Comparison of ENCODE assay signal across 7 mouse cellular contexts in the genomic region with DNA sequence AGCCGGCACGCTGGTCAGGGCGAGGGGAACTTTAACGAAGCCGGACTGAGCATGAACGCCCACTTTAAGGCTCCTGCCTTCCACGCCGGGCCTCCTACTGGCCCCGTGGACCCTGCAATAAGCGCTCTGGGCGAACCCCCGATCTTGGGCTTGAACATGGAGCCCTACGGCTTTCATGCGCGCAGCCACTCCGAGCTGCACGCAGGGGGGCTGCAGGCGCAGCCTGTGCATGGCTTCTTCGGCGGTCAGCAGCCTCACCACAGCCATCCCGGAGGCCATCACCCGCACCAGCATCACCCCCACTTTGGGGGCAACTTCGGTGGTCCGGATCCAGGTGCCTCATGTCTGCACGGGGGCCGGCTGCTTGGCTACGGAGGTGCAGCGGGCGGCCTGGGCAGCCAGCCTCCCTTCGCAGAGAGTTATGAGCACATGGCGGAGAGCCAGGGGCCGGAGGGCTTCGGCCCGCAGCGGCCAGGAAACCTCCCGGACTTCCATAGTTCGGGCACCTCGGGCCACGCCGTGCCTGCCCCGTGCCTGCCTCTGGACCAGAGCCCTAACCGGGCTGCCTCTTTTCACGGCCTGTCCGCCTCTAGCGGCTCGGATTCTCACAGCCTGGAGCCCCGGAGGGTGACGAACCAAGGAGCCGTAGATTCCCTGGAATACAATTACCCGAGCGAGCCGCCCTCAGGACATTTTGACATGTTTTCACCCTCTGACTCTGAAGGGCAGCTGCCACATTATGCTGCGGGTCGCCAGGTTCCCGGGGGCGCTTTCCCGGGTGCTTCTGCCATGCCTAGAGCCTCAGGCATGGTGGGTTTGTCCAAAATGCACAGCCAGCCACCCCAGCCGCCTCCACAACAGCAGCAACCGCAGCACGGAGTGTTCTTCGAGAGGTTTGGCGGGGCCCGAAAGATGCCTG. TPM values are rescaled to one million over a fixed set of nuclear protein-coding genes. Genes with fewer than 3 reads are reported as not detected.
DNase-seq lines count a peak whose midpoint lies in the region; ATAC-seq lines count a peak whose summit lies in the region.

No protein-coding gene starts in this region.

- peak overlapping the region; percentile 99 for H3K4me3 ChIP-seq in forebrain, embryonic 14.5 days (ENCODE audit: low read depth, low read length)
- H3K4me3 ChIP-seq in intestine, embryonic 15.5 days (replicated peaks) = peak overlapping the region; percentile 78
- H3K4me3 ChIP-seq in midbrain, embryonic 11.5 days (ENCODE audit: low read depth, low read length) = peak overlapping the region; percentile 100

- peaks cover 50% of the 10 kb centered on the region for H3K36me3 ChIP-seq in forebrain, embryonic 14.5 days (ENCODE audit: control insufficient read depth, insufficient read depth, low read length)
- H3K36me3 ChIP-seq in intestine, embryonic 15.5 days = no peaks in the 10 kb centered on the region
- peaks cover 19% of the 10 kb centered on the region for H3K36me3 ChIP-seq in midbrain, embryonic 11.5 days (ENCODE audit: control insufficient read depth, insufficient read depth, low read length)

- H3K4me1 ChIP-seq in forebrain, embryonic 14.5 days (ENCODE audit: control insufficient read depth, insufficient read depth, low read length) = peaks cover 19% of the 10 kb centered on the region
- peaks cover 57% of the 10 kb centered on the region for H3K4me1 ChIP-seq in intestine, embryonic 15.5 days (replicated peaks)
- H3K4me1 ChIP-seq in midbrain, embryonic 11.5 days (ENCODE audit: control insufficient read depth, insufficient read depth, low read length) = peaks cover 36% of the 10 kb centered on the region

- H3K27me3 ChIP-seq in forebrain, embryonic 14.5 days (replicated peaks; ENCODE audit: control insufficient read depth, insufficient read depth, low read length) = no peaks in the 10 kb centered on the region
- H3K27me3 ChIP-seq in intestine, embryonic 15.5 days (replicated peaks) = peaks cover 38% of the 10 kb centered on the region
- no peaks in the 10 kb centered on the region for H3K27me3 ChIP-seq in midbrain, embryonic 11.5 days (ENCODE audit: control insufficient read depth, insufficient read depth, low read length)

- H3K9ac ChIP-seq in forebrain, embryonic 14.5 days (ENCODE audit: low read length) = peak overlapping the region; percentile 100
- H3K9ac ChIP-seq in intestine, embryonic 15.5 days = peak overlapping the region; percentile 82
- peak overlapping the region; percentile 100 for H3K9ac ChIP-seq in midbrain, embryonic 11.5 days (ENCODE audit: low read length)

- H3K27ac ChIP-seq in forebrain, embryonic 14.5 days (ENCODE audit: low read depth, low read length) = peak overlapping the region; percentile 99
- peak overlapping the region; percentile 17; the same call in 1 of the 2 replicates for H3K27ac ChIP-seq in intestine, embryonic 15.5 days
- H3K27ac ChIP-seq in midbrain, embryonic 11.5 days (ENCODE audit: low read depth, low read length) = peak overlapping the region; percentile 99

- ATAC-seq in forebrain, embryonic 14.5 days = no peak
- ATAC-seq in intestine, embryonic 15.5 days = no peak
- ATAC-seq in midbrain, embryonic 11.5 days (ENCODE audit: low FRiP score) = no peak

- under 1% methylated on average over 62 of the region's 63 CpGs for WGBS in forebrain, embryonic 14.5 days
- WGBS in intestine, embryonic 15.5 days = 5% methylated on average over 63 of the region's 63 CpGs
- WGBS in midbrain, embryonic 11.5 days = under 1% methylated on average over 58 of the region's 63 CpGs

- H3K4me2 ChIP-seq in forebrain, embryonic 14.5 days (ENCODE audit: low read length) = peak overlapping the region; percentile 96
- peak overlapping the region; percentile 94 for H3K4me2 ChIP-seq in intestine, embryonic 15.5 days (replicated peaks)
- H3K4me2 ChIP-seq in midbrain, embryonic 11.5 days = peak overlapping the region; percentile 84

- DNase-seq in urinary bladder, postnatal 14 days (ENCODE audit: low spot score) = peak; percentile 29
- DNase-seq in urinary bladder, postnatal 10 days (ENCODE audit: low spot score) = no peak
- DNase-seq in forebrain, embryonic 14.5 days (ENCODE audit: low spot score) = no peak
- peak; percentile 96 for DNase-seq in midbrain, embryonic 11.5 days (ENCODE audit: low spot score, missing footprints)
- DNase-seq in adrenal gland, postnatal 4 days (ENCODE audit: low spot score in 2 of 2) = no peak
- no peak for DNase-seq in adrenal gland, adult 18-20 months (ENCODE audit: low spot score in 2 of 2)

- no peaks in the 10 kb centered on the region for H3K9me3 ChIP-seq in forebrain, embryonic 14.5 days (replicated peaks; ENCODE audit: control insufficient read depth, low read length)
- no peaks in the 10 kb centered on the region for H3K9me3 ChIP-seq in intestine, embryonic 15.5 days
- no peaks in the 10 kb centered on the region for H3K9me3 ChIP-seq in midbrain, embryonic 11.5 days (ENCODE audit: control insufficient read depth, low read length)

RNA-seq across cellular contexts. Expression of a gene that starts 1.3 kb away (rescaled TPM):
- polyA plus RNA-seq in forebrain, embryonic 14.5 days (2014; fragmentation: Nextera tagmentation; extraction: Ambion mirVana) = 57.2 and 71.2 TPM in 2 replicates
- 8.0 and 8.7 TPM in 2 replicates for polyA plus RNA-seq in intestine, embryonic 15.5 days (2015; fragmentation: Nextera tagmentation; extraction: Ambion mirVana)
- 42.0 and 46.2 TPM in 2 replicates for polyA plus RNA-seq in midbrain, embryonic 11.5 days (2014; fragmentation: Nextera tagmentation; extraction: Ambion mirVana)
- 10 to 100 TPM in 1 of 2 experiments, 1 to 10 TPM in 1; 9.9 to 10.7 TPM for total RNA-seq in adrenal gland, postnatal 4 days (2021)
- total RNA-seq in adrenal gland, adult 18-20 months (2021) = 1 to 10 TPM; 3.9 to 4.9 TPM

Comparison
In these comparisons a context has a peak if more than half of its experiments do, and no peak if none do; other contexts are left out.
1. DNase-seq: peak in urinary bladder, postnatal 14 days (single experiment) and midbrain, embryonic 11.5 days (single experiment); none in urinary bladder, postnatal 10 days (single experiment), forebrain, embryonic 14.5 days (single experiment), adrenal gland, postnatal 4 days (0 of 2) and adrenal gland, adult 18-20 months (0 of 2).
2. H3K27ac ChIP-seq: peak in every context shown above with its lines; median percentile 99 in forebrain, embryonic 14.5 days; 99 in midbrain, embryonic 11.5 days; 17 in intestine, embryonic 15.5 days.
3. Peak in every context shown above with its lines, with median percentiles within 50 percentile points of each other: H3K4me2 ChIP-seq, H3K4me3 ChIP-seq and H3K9ac ChIP-seq.